ENCODE assay signal across 9 mouse cellular contexts in the genomic region with DNA sequence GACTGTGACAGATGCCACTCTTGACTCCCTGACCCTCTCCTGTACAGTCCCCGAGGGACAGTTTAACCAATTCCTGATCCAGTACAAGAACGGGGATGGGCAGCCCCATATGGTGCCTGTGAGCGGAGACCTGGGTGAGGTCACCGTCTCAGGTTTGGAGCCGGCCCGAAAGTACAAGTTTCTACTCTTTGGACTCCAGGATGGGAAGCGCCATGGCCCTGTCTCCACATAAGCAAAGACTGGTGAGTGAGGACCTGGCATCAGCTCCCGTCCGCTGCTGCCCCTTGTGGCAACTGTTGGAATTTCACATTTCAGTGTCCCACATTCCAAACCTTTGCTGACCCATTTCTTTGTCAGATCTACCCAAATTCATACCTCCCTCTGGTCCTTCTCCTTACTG. TPM values are rescaled to one million over a fixed set of nuclear protein-coding genes. Genes with fewer than 3 reads are reported as not detected.
DNase-seq lines count a peak whose midpoint lies in the region; ATAC-seq and TF ChIP-seq lines count a peak whose summit lies in the region.
"Had no signal": no experiment of that assay in that cellular context is flagged by ENCODE, and none has a peak within 500 bp of the region (broad histone marks: within the 10 kb centered on the region; RNA-seq: fewer than 3 reads in every experiment).

No protein-coding gene starts in this region.

- intact Hi-C loops in gastrocnemius, postnatal 14 days (cut with DNase I; ENCODE audit: low total_unique reads): no loop called here

- TF ChIP-seq POLR2A in brain, embryonic 14.5 days (IDR thresholded peaks at IDR 0.05; ENCODE audit: borderline replicate concordance, extremely low read depth, insufficient read depth, insufficient read length, poor library complexity, severe bottlenecking): no peak

- no peaks in the 10 kb centered on the region for H3K36me3 ChIP-seq in lung, embryonic 14.5 days (ENCODE audit: insufficient read depth)
- H3K36me3 ChIP-seq: heart, embryonic 15.5 days had no signal

- H3K4me3 ChIP-seq in lung, embryonic 14.5 days (ENCODE audit: low read depth, low read length): no peak overlapping the region
- H3K4me3 ChIP-seq: heart, embryonic 15.5 days had no signal

- WGBS in lung, embryonic 14.5 days: 62% methylated on average over 9 of the region's 9 CpGs

- TF ChIP-seq CTCF in brain, embryonic 14.5 days (IDR thresholded peaks at IDR 0.05; ENCODE audit: borderline replicate concordance, extremely low read depth, insufficient read depth, insufficient read length): peak; percentile 48; the same call in 1 of the 2 replicates
- TF ChIP-seq CTCF in lung, embryonic 14.5 days (IDR thresholded peaks at IDR 0.05; ENCODE audit: low read depth): peak; percentile 61

- no peak for ATAC-seq in lung, embryonic 14.5 days (ENCODE audit: insufficient read depth)

- no peak overlapping the region for H3K27ac ChIP-seq in lung, embryonic 14.5 days (ENCODE audit: low read depth)
- H3K27ac ChIP-seq: heart, embryonic 15.5 days had no signal

- peak; percentile 17 to 28 for DNase-seq in frontal cortex, postnatal 36 days (ENCODE audit: low spot score in 2 of 2)
- DNase-seq in frontal cortex, postnatal 10 days (ENCODE audit: low spot score in 2 of 2): no peak
- DNase-seq in right cerebral cortex, adult 2 months (ENCODE audit: low spot score in 2 of 2): peak; percentile 27 to 31
- no peak for DNase-seq in right cerebral cortex, postnatal 36 days (ENCODE audit: low spot score in 2 of 2)
- DNase-seq in brain, embryonic 14.5 days (ENCODE audit: low read depth): peak; percentile 2
- DNase-seq in gastrocnemius, postnatal 14 days: peak; percentile 55
- DNase-seq in lung, embryonic 14.5 days: peak; percentile 61
- peak; percentile 75 for DNase-seq in thymus, postnatal 4 days

- H3K9ac ChIP-seq in lung, embryonic 14.5 days: no peak overlapping the region
- H3K9ac ChIP-seq: heart, embryonic 15.5 days had no signal

- no peaks in the 10 kb centered on the region for H3K4me1 ChIP-seq in lung, embryonic 14.5 days (ENCODE audit: insufficient read depth)
- H3K4me1 ChIP-seq: heart, embryonic 15.5 days had no signal

- H3K27me3 ChIP-seq in lung, embryonic 14.5 days (ENCODE audit: insufficient read depth, low read length): no peaks in the 10 kb centered on the region
- H3K27me3 ChIP-seq: heart, embryonic 15.5 days had no signal

- H3K9me3 ChIP-seq in lung, embryonic 14.5 days (ENCODE audit: low read depth, low read length): no peaks in the 10 kb centered on the region
- H3K9me3 ChIP-seq: heart, embryonic 15.5 days had no signal

- no peak overlapping the region for H3K4me2 ChIP-seq in lung, embryonic 14.5 days
- H3K4me2 ChIP-seq: heart, embryonic 15.5 days had no signal

RNA-seq across cellular contexts. Expression of a gene that starts 8.7 kb away (rescaled TPM):
- polyA plus RNA-seq in brain, embryonic 14.5 days (2012; rRNA removed): 0.04 TPM in 2 replicates
- total RNA-seq in gastrocnemius, postnatal 14 days (2021): under 1 TPM in 1 of 2 experiments, not detected in 1; 0.21 TPM
- not detected in 2 replicates for polyA plus RNA-seq in lung, embryonic 14.5 days (2014; fragmentation: Nextera tagmentation; extraction: Ambion mirVana)
- polyA plus RNA-seq: heart, embryonic 15.5 days had no signal

RNA-seq across cellular contexts. Expression of a gene that starts 41.1 kb away (rescaled TPM):
- polyA plus RNA-seq in brain, embryonic 14.5 days (2012; rRNA removed): 57.1 and 75.0 TPM in 2 replicates
- total RNA-seq in gastrocnemius, postnatal 14 days (2021): 1 to 10 TPM; 6.8 to 7.2 TPM
- 22.2 and 25.0 TPM in 2 replicates for polyA plus RNA-seq in lung, embryonic 14.5 days (2014; fragmentation: Nextera tagmentation; extraction: Ambion mirVana)

RNA-seq across cellular contexts. Expression of a gene that starts 41.2 kb away (rescaled TPM):
- polyA plus RNA-seq in brain, embryonic 14.5 days (2012; rRNA removed): 73.5 and 101 TPM in 2 replicates
- 10 to 100 TPM in 1 of 2 experiments, 1 to 10 TPM in 1; 9.3 to 13.0 TPM for total RNA-seq in gastrocnemius, postnatal 14 days (2021)
- polyA plus RNA-seq in lung, embryonic 14.5 days (2014; fragmentation: Nextera tagmentation; extraction: Ambion mirVana): 56.0 and 71.5 TPM in 2 replicates

RNA-seq across cellular contexts. Expression of a gene that starts 52.0 kb away (rescaled TPM):
- 0.04 TPM in 2 replicates for polyA plus RNA-seq in brain, embryonic 14.5 days (2012; rRNA removed)
- total RNA-seq in gastrocnemius, postnatal 14 days (2021): 1 to 10 TPM in 1 of 2 experiments, under 1 TPM in 1; 0.93 to 1.8 TPM
- polyA plus RNA-seq in lung, embryonic 14.5 days (2014; fragmentation: Nextera tagmentation; extraction: Ambion mirVana): not detected in 2 replicates

RNA-seq across cellular contexts. Expression of a gene that starts 54.4 kb away (rescaled TPM):
- 88.8 and 119 TPM in 2 replicates for polyA plus RNA-seq in brain, embryonic 14.5 days (2012; rRNA removed)
- 10 to 100 TPM; 17.4 to 17.8 TPM for total RNA-seq in gastrocnemius, postnatal 14 days (2021)
- polyA plus RNA-seq in lung, embryonic 14.5 days (2014; fragmentation: Nextera tagmentation; extraction: Ambion mirVana): 44.6 and 50.3 TPM in 2 replicates

Comparison
In these comparisons a context has a peak if more than half of its experiments do, and no peak if none do; other contexts are left out.
1. DNase-seq: peak in frontal cortex, postnatal 36 days (2 of 2), right cerebral cortex, adult 2 months (2 of 2), brain, embryonic 14.5 days (single experiment), gastrocnemius, postnatal 14 days (single experiment), lung, embryonic 14.5 days (single experiment) and thymus, postnatal 4 days (single experiment); none in frontal cortex, postnatal 10 days (0 of 2) and right cerebral cortex, postnatal 36 days (0 of 2).